Mouse (Mus musculus) lung, postnatal 0 days (tissue): ENCODE data around the gene Ppara. TPM values are rescaled to one million over a fixed set of nuclear protein-coding genes. Genes with fewer than 3 reads are reported as not detected.

Experiments
- ATAC-seq: fragments of 200-750 bp; cut with Nextera tagmentation; 2 replicates; pipeline ENCODE4 v1.8.0; 2017; ENCODE audit warnings: moderate library complexity
- DNase-seq: peaks from one replicate; pipeline ENCODE4 v3.0.0-alpha.2; 2016; ENCODE audit warnings: low spot score
- H3K27ac ChIP-seq: fragments of 300-500 bp; sonication (generic); 2 replicates; pipeline ENCODE4 v1.5.1; 2014; ENCODE audit warnings: antibody characterized with exemption, mild to moderate bottlenecking, low read length, mixed read lengths
- H3K27me3 ChIP-seq: fragments of 300-500 bp; sonication (generic); replicated peaks from 2 replicates; pipeline ENCODE4 v1.6.1; 2014; ENCODE audit warnings: low read length, mixed read lengths; ENCODE audit not compliant: insufficient read depth
- H3K36me3 ChIP-seq: fragments of 300-500 bp; sonication (generic); 2 replicates; pipeline ENCODE4 v1.6.1; 2014; ENCODE audit warnings: low read length, mixed read lengths; ENCODE audit not compliant: insufficient read depth
- H3K4me1 ChIP-seq: fragments of 300-500 bp; sonication (generic); 2 replicates; pipeline ENCODE4 v1.6.1; 2014; ENCODE audit warnings: antibody characterized with exemption, low read depth, low read length, mixed read lengths; ENCODE audit not compliant: insufficient read depth
- H3K4me2 ChIP-seq: fragments of 300-500 bp; sonication (generic); replicated peaks from 2 replicates; pipeline ENCODE4 v1.6.1; 2014; ENCODE audit warnings: low read depth, mild to moderate bottlenecking, low read length, moderate library complexity, mixed read lengths
- H3K4me3 ChIP-seq: fragments of 300-500 bp; sonication (generic); 2 replicates; pipeline ENCODE4 v1.5.1; 2014; ENCODE audit warnings: low read depth, low read length
- H3K9ac ChIP-seq: fragments of 300-500 bp; sonication (generic); replicated peaks from 2 replicates; pipeline ENCODE4 v1.6.1; 2014; ENCODE audit warnings: low read depth, mild to moderate bottlenecking
- H3K9me3 ChIP-seq: fragments of 300-500 bp; sonication (generic); 2 replicates; pipeline ENCODE4 v1.6.1; 2016; ENCODE audit warnings: low read length, mixed read lengths
- CTCF ChIP-seq: IDR thresholded peaks from 2 replicates; pipeline ENCODE4 v1.5.1; 2016; ENCODE audit warnings: antibody characterized with exemption, mild to moderate bottlenecking
- EP300 ChIP-seq: IDR thresholded peaks from 2 replicates; pipeline ENCODE4 v1.6.1; 2016; ENCODE audit warnings: antibody characterized with exemption, mild to moderate bottlenecking, control low read depth
- WGBS: fragments of 180-500 bp; shearing (Covaris S2); extraction: QIAGEN DNeasy Blood & Tissue Kit; methylation state at CpG from one replicate; pipeline ENCODE4 v1.1.7; 2014; 5-methylcytosine and 5-hydroxymethylcytosine counted together
- polyA plus RNA-seq: library from polyadenylated mRNA; unstranded; fragments of >200 nt; fragmentation: Nextera tagmentation; extraction: Ambion mirVana; gene quantifications from 2 replicates; pipeline ENCODE4 v1.2.1, GENCODE M21; 2015

Gene Ppara
- polyA plus RNA-seq, result 5.1 and 5.2 TPM in 2 replicates

- H3K4me2 ChIP-seq, result peak within 1 kb of the TSS; percentile 89
- H3K27ac ChIP-seq, result peak within 1 kb of the TSS; percentile 72
- peak; percentile 37 for ATAC-seq
- WGBS, result 8% methylated on average over 21 of the region's 28 CpGs
- H3K9ac ChIP-seq, result peak within 1 kb of the TSS; percentile 29
- TF ChIP-seq EP300, result no peak
- TF ChIP-seq CTCF, result no peak
- peak within 1 kb of the TSS; percentile 56 for H3K4me3 ChIP-seq
- no peaks in the 10 kb centered on the region for H3K9me3 ChIP-seq
- H3K4me1 ChIP-seq, result 0 out of 2 replicates have a peak, but pooled peaks cover 3% of the 10 kb centered on the region
- H3K36me3 ChIP-seq, result no peaks in the 10 kb centered on the region
- 0 out of 2 replicates have a peak, but pooled peaks cover 4% of the 10 kb centered on the region for H3K27me3 ChIP-seq
- DNase-seq, result peak; percentile 29
These were observed at the start of gene Ppara for GRCm38 (mm10) chr15:85734571-85735033. Ppara (plus strand) TSS chr15:85734983.

- Histone ChIP-seq H3K36me3 (0 out of 2 replicates have a peak, but pooled peaks cover 7% of the 10 kb centered on the region), H3K9ac (no peak overlapping the region), H3K4me3 (no peak overlapping the region), H3K4me1 (peaks cover 21% of the 10 kb centered on the region), H3K4me2 (no peak overlapping the region), H3K9me3 (no peaks in the 10 kb centered on the region), H3K27me3 (no peaks in the 10 kb centered on the region), H3K27ac (peak overlapping the region; percentile 68)
- TF ChIP-seq EP300 (no peak), CTCF (no peak)
- peak; percentile 95 for DNase-seq
- ATAC-seq, result peak; percentile 91
- WGBS, result 50% methylated on average over 11 of the region's 11 CpGs
These were observed 48.0 kb upstream of the Ppara start for GRCm38 (mm10) chr15:85686641-85687395.

DNA sequence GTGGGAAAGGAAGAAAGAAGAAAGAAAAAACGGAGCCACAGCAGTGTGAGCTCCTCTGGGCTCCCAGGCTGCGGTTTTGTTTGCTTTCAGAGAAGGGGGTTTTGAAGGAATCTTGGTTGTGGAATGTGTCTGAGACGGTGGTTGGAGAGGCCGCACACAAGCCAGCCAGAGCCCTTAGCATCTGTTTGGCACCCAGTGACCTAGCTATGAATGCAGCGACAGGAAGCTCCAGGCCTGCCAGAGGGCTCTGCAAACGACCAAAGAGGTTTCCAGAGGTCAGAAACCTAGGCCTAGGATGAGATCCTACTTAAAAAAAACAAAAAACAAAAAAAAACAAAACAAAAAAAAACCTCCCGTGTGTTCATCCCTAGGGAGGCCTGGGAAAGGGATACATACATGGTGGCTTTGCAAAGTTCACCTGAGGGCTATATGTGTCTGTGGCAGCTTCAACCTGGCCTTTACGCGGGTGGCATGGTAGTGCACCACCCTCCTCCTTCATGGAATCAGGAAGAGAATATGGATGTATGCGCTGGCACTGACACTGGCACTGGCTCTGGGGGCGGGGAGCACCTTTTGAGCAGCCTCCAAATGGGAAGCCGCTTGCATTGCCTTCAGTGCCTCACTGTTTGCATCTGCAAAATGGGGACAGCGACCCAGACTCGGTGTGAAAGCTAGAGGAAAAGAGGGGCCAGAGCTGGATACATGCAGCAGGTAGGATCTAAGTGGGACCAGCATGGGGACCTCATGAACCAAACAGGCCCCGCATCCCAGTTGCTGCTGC, 47.0 kb upstream of the Ppara start:
- no peak overlapping the region for H3K4me2 ChIP-seq

DNA sequence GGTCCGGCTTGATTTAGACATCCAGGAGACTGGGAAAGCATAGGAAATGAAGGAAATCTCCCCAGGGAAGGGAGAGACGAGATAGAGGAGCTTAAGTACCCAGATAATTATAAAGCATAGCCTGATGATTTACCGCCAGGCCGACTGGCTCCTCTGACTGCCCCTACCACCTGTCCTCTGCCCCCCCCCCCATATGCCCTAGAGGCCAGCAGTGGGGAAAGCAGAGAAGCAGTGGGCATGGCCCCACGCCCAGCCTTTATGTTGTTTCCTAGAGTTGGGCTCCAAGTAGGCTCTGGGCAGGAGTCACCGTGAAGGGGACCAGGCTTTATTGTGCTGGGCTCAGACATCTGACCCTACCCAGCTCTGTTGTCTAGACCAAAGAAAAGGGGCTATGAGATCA, 46.0 kb upstream of the Ppara start:
- ATAC-seq (no peak), DNase-seq (no peak)
- no peak overlapping the region for H3K9ac ChIP-seq
- H3K4me2 ChIP-seq, result no peak overlapping the region
- H3K9me3 ChIP-seq, result no peaks in the 10 kb centered on the region
- WGBS, result 65% methylated on average over 6 of the region's 6 CpGs
- H3K4me1 ChIP-seq, result peaks cover 21% of the 10 kb centered on the region
- H3K27me3 ChIP-seq, result no peaks in the 10 kb centered on the region
- TF ChIP-seq CTCF (no peak), EP300 (no peak)
- H3K27ac ChIP-seq, result 0 out of 2 replicates have a peak overlapping the region, but pooled peaks have one; percentile 38
- H3K36me3 ChIP-seq, result peaks cover 2% of the 10 kb centered on the region; the same call in 1 of the 2 replicates
- H3K4me3 ChIP-seq, result no peak overlapping the region

More for the DNA sequence above, 47.0 kb upstream of the Ppara start:
- Histone ChIP-seq H3K4me1 (peaks cover 21% of the 10 kb centered on the region), H3K9ac (no peak overlapping the region), H3K9me3 (no peaks in the 10 kb centered on the region), H3K4me3 (no peak overlapping the region), H3K27me3 (no peaks in the 10 kb centered on the region), H3K27ac (peak overlapping the region; percentile 68), H3K36me3 (0 out of 2 replicates have a peak, but pooled peaks cover 7% of the 10 kb centered on the region)
- peak; percentile 68 for DNase-seq
- TF ChIP-seq EP300 (no peak), CTCF (no peak)
- whole genome bisulfite sequencing, result 61% methylated on average over 15 of the region's 15 CpGs
- ATAC-seq, result peak; percentile 18

DNA sequence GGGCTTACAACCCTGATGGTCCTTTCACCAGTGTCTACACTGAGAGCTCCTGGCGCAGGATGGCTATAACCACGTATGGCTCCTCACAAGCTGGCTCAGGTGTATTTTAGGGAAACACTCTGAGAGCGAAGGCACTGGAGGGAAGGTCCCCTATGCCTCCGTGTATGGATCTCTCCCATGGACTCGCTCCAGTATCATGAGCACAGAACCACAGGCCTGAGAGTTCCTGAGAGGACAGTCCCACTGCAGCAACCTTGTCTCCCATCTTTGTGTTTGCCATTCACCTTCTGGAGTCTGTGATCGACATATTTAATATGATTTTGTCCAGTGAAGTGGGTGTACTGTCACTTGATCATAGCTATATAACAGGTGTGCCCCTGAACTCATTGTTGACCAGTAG, 45.3 kb upstream of the Ppara start:
- peaks cover 7% of the 10 kb centered on the region for H3K36me3 ChIP-seq

GRCm38 (mm10) chr15:85690058-85690457, 44.7 kb upstream of the Ppara start:
- 87% methylated on average over 6 of the region's 6 CpGs for WGBS
- no peaks in the 10 kb centered on the region for H3K9me3 ChIP-seq
- peaks cover 16% of the 10 kb centered on the region for H3K4me1 ChIP-seq
- DNase-seq (no peak), ATAC-seq (no peak)
- H3K36me3 ChIP-seq, result peaks cover 12% of the 10 kb centered on the region
- no peak overlapping the region for H3K27ac ChIP-seq
- no peak overlapping the region for H3K9ac ChIP-seq
- TF ChIP-seq CTCF (no peak), EP300 (no peak)
- H3K27me3 ChIP-seq, result no peaks in the 10 kb centered on the region
- H3K4me2 ChIP-seq, result no peak overlapping the region
- no peak overlapping the region for H3K4me3 ChIP-seq

More for the DNA sequence above, 45.3 kb upstream of the Ppara start:
- Histone ChIP-seq H3K4me1 (peaks cover 21% of the 10 kb centered on the region), H3K4me2 (no peak overlapping the region), H3K27ac (no peak overlapping the region), H3K9ac (no peak overlapping the region), H3K27me3 (no peaks in the 10 kb centered on the region), H3K4me3 (no peak overlapping the region), H3K9me3 (no peaks in the 10 kb centered on the region)
- WGBS, result 93% methylated on average over 6 of the region's 6 CpGs
- no peak for TF ChIP-seq EP300
- DNase-seq (no peak), ATAC-seq (no peak)
